Mouse (Mus musculus) stomach, embryonic 14.5 days (tissue): Measurements from ENCODE around the gene Hcfc1. TPM values are rescaled to one million over a fixed set of nuclear protein-coding genes. Genes with fewer than 3 reads are reported as not detected.
A peak's percentile ranks its signal among the peaks of the same experiment; 100 is the strongest.

ENCODE experiments used
- ATAC-seq: fragments of 200-750 bp; cut with Nextera tagmentation; 2 replicates; pipeline ENCODE4 v1.8.0; 2017; ENCODE audit warnings: low read depth, moderate TSS enrichment; ENCODE audit not compliant: insufficient number of reproducible peaks, insufficient read depth, low FRiP score
- H3K27ac ChIP-seq: fragments of 300-500 bp; sonication (generic); 2 replicates; pipeline ENCODE4 v1.5.1; 2014; ENCODE audit warnings: mild to moderate bottlenecking, low read length, moderate library complexity, mixed read lengths
- H3K27me3 ChIP-seq: fragments of 300-500 bp; sonication (generic); 2 replicates; pipeline ENCODE4 v1.6.1; 2014; ENCODE audit warnings: low read length, control low read depth, mixed read lengths; ENCODE audit not compliant: control insufficient read depth, insufficient read depth
- H3K36me3 ChIP-seq: fragments of 300-500 bp; sonication (generic); 2 replicates; pipeline ENCODE4 v1.6.1; 2014; ENCODE audit warnings: mild to moderate bottlenecking, control low read depth, low read length, moderate library complexity, mixed read lengths; ENCODE audit not compliant: control insufficient read depth, insufficient read depth
- H3K4me1 ChIP-seq: fragments of 300-500 bp; sonication (generic); 2 replicates; pipeline ENCODE4 v1.6.1; 2014; ENCODE audit warnings: low read length, control low read depth, mixed read lengths; ENCODE audit not compliant: control insufficient read depth, insufficient read depth
- H3K4me2 ChIP-seq: fragments of 300-500 bp; sonication (generic); replicated peaks from 2 replicates; pipeline ENCODE4 v1.6.1; 2014; ENCODE audit warnings: low read depth, low read length, control low read depth
- H3K4me3 ChIP-seq: fragments of 300-500 bp; sonication (generic); 2 replicates; pipeline ENCODE4 v1.5.1; 2014; ENCODE audit warnings: low read depth, low read length, control low read depth
- H3K9ac ChIP-seq: fragments of 300-500 bp; sonication (generic); replicated peaks from 2 replicates; pipeline ENCODE4 v1.6.1; 2014; ENCODE audit warnings: low read depth, mild to moderate bottlenecking, control low read depth, low read length, moderate library complexity, mixed read lengths
- H3K9me3 ChIP-seq: fragments of 300-500 bp; sonication (generic); 2 replicates; pipeline ENCODE4 v1.6.1; 2016; ENCODE audit warnings: low read depth, low read length, control low read depth; ENCODE audit not compliant: control insufficient read depth
- WGBS: fragments of 180-500 bp; shearing (Covaris S2); extraction: QIAGEN DNeasy Blood & Tissue Kit; methylation state at CpG from one replicate; pipeline ENCODE4 v1.1.7; 2014; 5-methylcytosine and 5-hydroxymethylcytosine counted together
- polyA plus RNA-seq: library from polyadenylated mRNA; unstranded; fragments of >200 nt; fragmentation: Nextera tagmentation; extraction: Ambion mirVana; gene quantifications from 2 replicates; pipeline ENCODE4 v1.2.1, GENCODE M21; 2014

Hcfc1 gene
- polyA plus RNA-seq, 1 experiment from 2014 or later = 80.1 TPM

GRCm38 (mm10) chrX:73954988-73955387, 11.2 kb downstream of the Hcfc1 start:
- 99% methylated on average over 5 of the region's 6 CpGs for WGBS
- ATAC-seq = no peak
- Histone ChIP-seq H3K27me3 (no peaks in the 10 kb centered on the region), H3K9ac (no peak overlapping the region), H3K27ac (no peak overlapping the region), H3K9me3 (no peaks in the 10 kb centered on the region), H3K4me2 (no peak overlapping the region), H3K36me3 (peaks cover 58% of the 10 kb centered on the region), H3K4me1 (no peaks in the 10 kb centered on the region), H3K4me3 (no peak overlapping the region)

DNA sequence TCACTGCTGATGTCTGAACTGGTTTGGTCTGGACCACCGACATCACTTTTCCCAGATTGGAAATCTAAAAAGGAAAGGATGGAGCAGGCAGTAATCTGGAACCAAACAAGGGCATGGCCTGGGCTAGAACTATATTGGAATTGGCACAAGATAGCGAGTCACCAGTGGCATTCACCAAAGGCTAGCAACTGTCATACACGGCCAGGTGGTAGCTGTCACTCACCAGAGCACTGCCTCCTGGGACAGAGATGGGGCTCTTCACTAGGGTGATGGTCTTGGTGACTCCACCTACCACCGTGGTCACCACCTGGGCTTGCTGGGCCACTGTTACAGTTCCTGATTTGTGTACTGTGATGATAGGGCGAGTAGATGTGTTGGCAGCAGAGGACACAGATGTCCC, 13.6 kb downstream of the Hcfc1 start:
- no peak for ATAC-seq
- H3K27ac ChIP-seq = no peak overlapping the region
- H3K9me3 ChIP-seq = no peaks in the 10 kb centered on the region
- H3K27me3 ChIP-seq = no peaks in the 10 kb centered on the region
- H3K4me1 ChIP-seq = no peaks in the 10 kb centered on the region
- 85% methylated on average over 5 of the region's 5 CpGs for WGBS
- H3K36me3 ChIP-seq = peaks cover 66% of the 10 kb centered on the region
- no peak overlapping the region for H3K4me2 ChIP-seq
- no peak overlapping the region for H3K4me3 ChIP-seq
- H3K9ac ChIP-seq = no peak overlapping the region

GRCm38 (mm10) chrX:73949341-73949740, 16.8 kb downstream of the Hcfc1 start:
- no peak overlapping the region for H3K27ac ChIP-seq
- no peak for ATAC-seq
- no peak overlapping the region for H3K9ac ChIP-seq
- 95% methylated on average over 10 of the region's 10 CpGs for WGBS
- H3K4me3 ChIP-seq = no peak overlapping the region
- no peaks in the 10 kb centered on the region for H3K9me3 ChIP-seq
- no peaks in the 10 kb centered on the region for H3K4me1 ChIP-seq
- H3K36me3 ChIP-seq = peaks cover 56% of the 10 kb centered on the region
- H3K27me3 ChIP-seq = no peaks in the 10 kb centered on the region
- no peak overlapping the region for H3K4me2 ChIP-seq

GRCm38 (mm10) chrX:73948647-73949046, 17.5 kb downstream of the Hcfc1 start:
- Histone ChIP-seq H3K27ac (no peak overlapping the region), H3K9me3 (no peaks in the 10 kb centered on the region), H3K4me1 (no peaks in the 10 kb centered on the region), H3K27me3 (no peaks in the 10 kb centered on the region), H3K36me3 (peaks cover 58% of the 10 kb centered on the region), H3K9ac (no peak overlapping the region), H3K4me2 (no peak overlapping the region), H3K4me3 (no peak overlapping the region)
- WGBS = 36% methylated on average over 4 of the region's 4 CpGs
- ATAC-seq = peak; percentile 21; the same call in 1 of the 2 replicates

DNA sequence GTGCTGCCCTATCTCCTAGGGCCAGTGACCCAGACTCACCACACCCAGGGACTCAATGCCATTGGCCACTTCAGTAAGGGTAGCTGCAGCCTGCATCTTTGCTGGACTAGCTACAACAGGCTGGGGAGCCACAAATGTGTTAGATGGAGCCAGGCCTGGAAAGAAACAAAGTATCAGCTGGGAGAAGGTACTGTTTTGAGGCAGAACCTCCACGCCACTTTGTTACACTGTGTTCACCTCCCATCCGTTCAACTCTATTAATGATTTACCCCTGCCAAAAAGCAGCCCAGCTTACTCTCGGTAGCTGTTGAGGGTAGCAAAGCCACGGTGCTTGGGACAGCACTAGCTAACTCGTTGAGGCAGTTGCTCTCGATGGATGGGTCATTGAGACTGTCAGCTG, 19.3 kb downstream of the Hcfc1 start:
- Histone ChIP-seq H3K9me3 (no peaks in the 10 kb centered on the region), H3K27ac (no peak overlapping the region), H3K4me3 (no peak overlapping the region), H3K27me3 (no peaks in the 10 kb centered on the region), H3K4me2 (no peak overlapping the region), H3K9ac (no peak overlapping the region), H3K4me1 (no peaks in the 10 kb centered on the region), H3K36me3 (peaks cover 52% of the 10 kb centered on the region)
- ATAC-seq = no peak
- WGBS = 77% methylated on average over 6 of the region's 6 CpGs

DNA sequence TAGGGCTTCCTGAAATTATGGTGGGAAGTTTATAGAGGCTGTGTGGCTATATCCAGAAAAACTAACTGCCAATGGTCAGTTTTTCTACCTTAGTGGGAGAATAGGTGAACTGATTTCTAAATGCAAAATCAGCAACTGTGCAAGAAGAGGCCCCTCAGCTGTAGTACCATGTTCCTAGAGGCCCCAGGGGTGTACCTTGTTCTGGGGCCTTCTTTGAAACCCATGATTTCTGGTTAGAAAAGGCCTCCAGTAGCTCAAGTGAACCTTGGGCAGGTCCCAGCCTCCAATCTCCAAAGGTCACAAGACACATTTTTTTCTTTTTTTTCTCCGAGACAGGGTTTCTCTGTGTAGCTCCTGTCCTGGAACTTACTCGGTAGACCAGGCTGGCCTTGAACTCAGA, 23.9 kb downstream of the Hcfc1 start:
- 84% methylated on average over 2 of the region's 2 CpGs for WGBS
- no peak overlapping the region for H3K4me2 ChIP-seq
- no peak overlapping the region for H3K9ac ChIP-seq
- H3K9me3 ChIP-seq = no peaks in the 10 kb centered on the region
- H3K27ac ChIP-seq = no peak overlapping the region
- no peak for ATAC-seq
- peaks cover 17% of the 10 kb centered on the region; the same call in 1 of the 2 replicates for H3K36me3 ChIP-seq
- no peak overlapping the region for H3K4me3 ChIP-seq
- no peaks in the 10 kb centered on the region for H3K27me3 ChIP-seq
- no peaks in the 10 kb centered on the region for H3K4me1 ChIP-seq

GRCm38 (mm10) chrX:73941860-73942259, 24.3 kb downstream of the Hcfc1 start:
- Histone ChIP-seq H3K36me3 (peaks cover 17% of the 10 kb centered on the region; the same call in 1 of the 2 replicates), H3K4me1 (no peaks in the 10 kb centered on the region), H3K27ac (no peak overlapping the region), H3K27me3 (no peaks in the 10 kb centered on the region), H3K4me2 (no peak overlapping the region), H3K4me3 (no peak overlapping the region), H3K9ac (no peak overlapping the region), H3K9me3 (no peaks in the 10 kb centered on the region)
- 79% methylated on average over 2 of the region's 2 CpGs for WGBS
- ATAC-seq = no peak

GRCm38 (mm10) chrX:73931871-73932270, 34.3 kb downstream of the Hcfc1 start:
- no peak overlapping the region for H3K27ac ChIP-seq
- no peak overlapping the region for H3K9ac ChIP-seq
- no peaks in the 10 kb centered on the region for H3K27me3 ChIP-seq
- no peak overlapping the region for H3K4me3 ChIP-seq
- no peaks in the 10 kb centered on the region for H3K36me3 ChIP-seq
- H3K4me2 ChIP-seq = no peak overlapping the region
- 74% methylated on average over 2 of the region's 2 CpGs for WGBS
- no peaks in the 10 kb centered on the region for H3K4me1 ChIP-seq
- no peaks in the 10 kb centered on the region for H3K9me3 ChIP-seq
- ATAC-seq = no peak

DNA sequence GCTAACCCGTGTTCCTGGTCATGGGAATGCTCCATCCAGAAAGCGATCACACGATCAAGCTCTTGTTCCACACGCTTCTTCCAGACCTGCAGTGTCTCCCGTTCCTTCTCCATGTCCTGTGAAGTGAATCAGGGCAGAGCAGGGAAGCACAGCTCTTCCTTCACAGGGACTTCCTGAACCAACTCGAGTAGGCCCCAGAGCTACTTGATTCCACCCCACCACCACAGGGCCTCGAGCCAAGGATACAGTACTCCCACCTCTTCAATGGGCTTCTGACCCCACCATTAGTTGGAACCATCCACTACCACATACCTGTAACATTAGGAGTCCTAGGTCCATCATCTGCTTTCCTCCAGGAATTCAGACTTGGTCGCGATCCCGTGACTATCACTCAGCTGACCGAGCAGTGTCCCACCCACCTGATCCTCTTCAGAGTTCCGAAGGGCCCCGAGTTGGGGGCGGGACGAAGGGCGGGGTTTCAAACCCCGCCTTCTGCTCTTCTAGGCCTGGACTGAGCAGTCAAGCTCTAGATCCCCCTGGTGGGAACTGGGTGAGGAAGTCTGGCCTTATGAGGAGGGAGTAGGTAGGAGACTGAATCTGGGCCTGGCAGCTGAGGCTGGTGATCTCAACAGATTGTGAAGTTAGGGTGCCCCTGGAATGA, 35.6 kb downstream of the Hcfc1 start, which contains the start of gene Renbp:
TSS of gene Renbp (minus strand) at position 449 of the 661 bp plus-strand sequence.
- H3K36me3 ChIP-seq = no peaks in the 10 kb centered on the region
- H3K4me2 ChIP-seq = peak within 1 kb of the TSS; percentile 34
- no peaks in the 10 kb centered on the region for H3K27me3 ChIP-seq
- peak; percentile 91; the same call in 1 of the 2 replicates for ATAC-seq
- H3K9ac ChIP-seq = no peak within 1 kb of the TSS
- H3K4me3 ChIP-seq = peak within 1 kb of the TSS; percentile 23
- H3K9me3 ChIP-seq = no peaks in the 10 kb centered on the region
- 34% methylated on average over 17 of the region's 17 CpGs for WGBS
- H3K4me1 ChIP-seq = no peaks in the 10 kb centered on the region
- H3K27ac ChIP-seq = peak within 1 kb of the TSS; percentile 21; the same call in 1 of the 2 replicates
